Comparison of ENCODE assay signal across 9 mouse cellular contexts in the genomic region with DNA sequence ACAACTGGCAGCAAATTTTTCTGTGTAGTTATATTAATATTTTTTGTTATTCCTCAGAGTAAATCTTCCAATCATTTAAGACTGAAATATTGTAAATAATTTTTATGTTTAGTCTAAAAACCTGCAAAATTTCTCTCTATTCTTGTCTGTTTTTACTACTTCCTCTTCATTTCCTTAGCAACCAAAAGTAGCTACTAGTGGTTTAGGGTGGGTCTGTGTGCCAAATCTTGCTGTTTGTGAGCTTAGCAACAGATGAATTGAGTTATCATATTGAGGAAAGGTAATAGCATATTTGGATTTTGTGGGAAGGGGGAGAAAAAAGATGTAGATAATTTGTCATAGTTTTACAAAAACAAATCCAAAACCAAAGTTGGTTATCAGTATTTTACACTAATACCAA. TPM values are rescaled to one million over a fixed set of nuclear protein-coding genes. Genes with fewer than 3 reads are reported as not detected.
DNase-seq lines count a peak whose midpoint lies in the region; ATAC-seq and TF ChIP-seq lines count a peak whose summit lies in the region.
"Had no signal": no experiment of that assay in that cellular context is flagged by ENCODE, and none has a peak within 500 bp of the region (broad histone marks: within the 10 kb centered on the region; RNA-seq: fewer than 3 reads in every experiment).

No protein-coding gene starts in this region.

- DNase-seq in heart, embryonic 10.5 days (ENCODE audit: low spot score) = no peak
- no peak for DNase-seq in heart, postnatal 25 days (ENCODE audit: low spot score)
- DNase-seq in midbrain, embryonic 10.5 days (ENCODE audit: low spot score) = no peak
- no peak for DNase-seq in midbrain, postnatal 0 days (ENCODE audit: low spot score)
- DNase-seq in ovary, postnatal 14 days (ENCODE audit: low spot score) = no peak
- DNase-seq in left cerebral cortex, postnatal 14 days (ENCODE audit: low spot score in 2 of 2) = no peak

- no peaks in the 10 kb centered on the region for H3K27me3 ChIP-seq in heart, embryonic 10.5 days (ENCODE audit: insufficient read depth, poor library complexity, severe bottlenecking)
- no peaks in the 10 kb centered on the region for H3K27me3 ChIP-seq in midbrain, embryonic 10.5 days (ENCODE audit: low read depth, poor library complexity, severe bottlenecking)
- no peaks in the 10 kb centered on the region for H3K27me3 ChIP-seq in midbrain, postnatal 0 days (ENCODE audit: insufficient read depth, low read length)
- H3K27me3 ChIP-seq in hindbrain, embryonic 13.5 days = no peaks in the 10 kb centered on the region
- no peaks in the 10 kb centered on the region for H3K27me3 ChIP-seq in neural tube, embryonic 15.5 days (replicated peaks)

- no peak overlapping the region for H3K27ac ChIP-seq in heart, embryonic 10.5 days
- H3K27ac ChIP-seq in midbrain, embryonic 10.5 days (replicated peaks) = peak overlapping the region; percentile 83; the same call in 1 of the 2 replicates
- H3K27ac ChIP-seq in midbrain, postnatal 0 days (ENCODE audit: low read depth, low read length) = no peak overlapping the region
- H3K27ac ChIP-seq in hindbrain, embryonic 13.5 days = no peak overlapping the region
- H3K27ac ChIP-seq in neural tube, embryonic 15.5 days (replicated peaks) = no peak overlapping the region

- intact Hi-C loops in heart, postnatal 25 days (cut with DNase I) = loop anchor here (5.0 kb wide), 1 partner anchor 653 kb away; no protein-coding TSS in a partner anchor
- intact Hi-C loops in left cerebral cortex, postnatal 14 days (cut with DNase I) = loop anchor here (5.0 kb wide), 3 partner anchors 228 to 653 kb away; no protein-coding TSS in a partner anchor

- no peaks in the 10 kb centered on the region for H3K9me3 ChIP-seq in heart, embryonic 10.5 days
- no peaks in the 10 kb centered on the region for H3K9me3 ChIP-seq in midbrain, embryonic 10.5 days (replicated peaks)
- H3K9me3 ChIP-seq in midbrain, postnatal 0 days (ENCODE audit: low read length) = no peaks in the 10 kb centered on the region
- no peaks in the 10 kb centered on the region for H3K9me3 ChIP-seq in hindbrain, embryonic 13.5 days
- H3K9me3 ChIP-seq in neural tube, embryonic 15.5 days (replicated peaks) = no peaks in the 10 kb centered on the region
- H3K9me3 ChIP-seq: G1E had no signal

- H3K9ac ChIP-seq in midbrain, postnatal 0 days (replicated peaks; ENCODE audit: low read length, poor library complexity, severe bottlenecking) = no peak overlapping the region
- H3K9ac ChIP-seq in hindbrain, embryonic 13.5 days = no peak overlapping the region
- H3K9ac ChIP-seq in neural tube, embryonic 15.5 days (replicated peaks) = no peak overlapping the region

- H3K4me1 ChIP-seq in heart, embryonic 10.5 days = 0 out of 2 replicates have a peak, but pooled peaks cover 6% of the 10 kb centered on the region
- peaks cover 40% of the 10 kb centered on the region for H3K4me1 ChIP-seq in midbrain, embryonic 10.5 days
- H3K4me1 ChIP-seq in midbrain, postnatal 0 days (ENCODE audit: insufficient read depth, low read length) = no peaks in the 10 kb centered on the region
- peaks cover 29% of the 10 kb centered on the region for H3K4me1 ChIP-seq in hindbrain, embryonic 13.5 days (replicated peaks)
- H3K4me1 ChIP-seq in neural tube, embryonic 15.5 days = peaks cover 28% of the 10 kb centered on the region

- H3K4me2 ChIP-seq in midbrain, postnatal 0 days (ENCODE audit: low read depth, low read length, poor library complexity, severe bottlenecking) = no peak overlapping the region
- H3K4me2 ChIP-seq in hindbrain, embryonic 13.5 days = peak overlapping the region; percentile 29; the same call in 1 of the 2 replicates
- H3K4me2 ChIP-seq in neural tube, embryonic 15.5 days = peak overlapping the region; percentile 81

- no peaks in the 10 kb centered on the region for H3K36me3 ChIP-seq in heart, embryonic 10.5 days
- no peaks in the 10 kb centered on the region for H3K36me3 ChIP-seq in midbrain, embryonic 10.5 days
- H3K36me3 ChIP-seq in midbrain, postnatal 0 days (ENCODE audit: insufficient read depth, low read length) = no peaks in the 10 kb centered on the region
- H3K36me3 ChIP-seq in hindbrain, embryonic 13.5 days = no peaks in the 10 kb centered on the region
- H3K36me3 ChIP-seq in neural tube, embryonic 15.5 days = no peaks in the 10 kb centered on the region
- H3K36me3 ChIP-seq: G1E had no signal

- peak overlapping the region; percentile 67 for H3K4me3 ChIP-seq in heart, embryonic 10.5 days
- H3K4me3 ChIP-seq in midbrain, embryonic 10.5 days = peak overlapping the region; percentile 61
- H3K4me3 ChIP-seq in midbrain, postnatal 0 days (ENCODE audit: low read depth, low read length) = no peak overlapping the region
- H3K4me3 ChIP-seq in hindbrain, embryonic 13.5 days = no peak overlapping the region
- no peak overlapping the region for H3K4me3 ChIP-seq in neural tube, embryonic 15.5 days (replicated peaks)

- ATAC-seq in midbrain, postnatal 0 days (ENCODE audit: low FRiP score) = no peak
- no peak for ATAC-seq in hindbrain, embryonic 13.5 days (ENCODE audit: low FRiP score)
- no peak for ATAC-seq in neural tube, embryonic 15.5 days (ENCODE audit: low FRiP score)

- TF ChIP-seq CTCF in midbrain, postnatal 0 days (IDR thresholded peaks at IDR 0.05) = no peak

RNA-seq across cellular contexts. Expression of a gene that starts 1.5 kb away (rescaled TPM):
- polyA plus RNA-seq in heart, embryonic 10.5 days (2016; fragmentation: Nextera tagmentation; extraction: Ambion mirVana) = 3.1 and 4.4 TPM in 2 replicates
- total RNA-seq in heart, postnatal 25 days (2021) = 1 to 10 TPM; 3.5 to 3.8 TPM
- 1.8 and 3.6 TPM in 2 replicates for polyA plus RNA-seq in midbrain, embryonic 10.5 days (2016; fragmentation: Nextera tagmentation; extraction: Ambion mirVana)
- total RNA-seq in midbrain, postnatal 0 days (2014; rRNA removed) = 4.6 and 5.6 TPM in 2 replicates
- polyA plus RNA-seq in midbrain, postnatal 0 days (2015; fragmentation: Nextera tagmentation; extraction: Ambion mirVana) = 0.33 and 0.38 TPM in 2 replicates
- polyA plus RNA-seq in hindbrain, embryonic 13.5 days (2015; fragmentation: Nextera tagmentation; extraction: Ambion mirVana) = 1.6 and 1.8 TPM in 2 replicates
- polyA plus RNA-seq in neural tube, embryonic 15.5 days (2015; fragmentation: Nextera tagmentation; extraction: Ambion mirVana) = 0.96 and 1.1 TPM in 2 replicates
- 1 to 10 TPM; 3.1 to 3.4 TPM for total RNA-seq in left cerebral cortex, postnatal 14 days (2021)

Comparison
In these comparisons a context has a peak if more than half of its experiments do, and no peak if none do; other contexts are left out.
1. H3K4me3 ChIP-seq: peak in heart, embryonic 10.5 days (single experiment) and midbrain, embryonic 10.5 days (single experiment); none in midbrain, postnatal 0 days (single experiment), hindbrain, embryonic 13.5 days (single experiment) and neural tube, embryonic 15.5 days (single experiment).